Mouse (Mus musculus) megakaryocyte, embryonic 14.5 days (primary cell): ENCODE measurements around the gene Dnaaf3.

Source experiments
- FLI1 ChIP-seq: IDR thresholded peaks from 2 replicates; pipeline ENCODE4 v1.6.1; 2012; ENCODE audit warnings: low read length, inconsistent platforms, mixed read lengths
- GATA1 ChIP-seq: IDR thresholded peaks from 3 replicates; pipeline ENCODE4 v1.6.1; 2012; ENCODE audit warnings: mixed read lengths, low read length, inconsistent platforms, borderline replicate concordance

DNA sequence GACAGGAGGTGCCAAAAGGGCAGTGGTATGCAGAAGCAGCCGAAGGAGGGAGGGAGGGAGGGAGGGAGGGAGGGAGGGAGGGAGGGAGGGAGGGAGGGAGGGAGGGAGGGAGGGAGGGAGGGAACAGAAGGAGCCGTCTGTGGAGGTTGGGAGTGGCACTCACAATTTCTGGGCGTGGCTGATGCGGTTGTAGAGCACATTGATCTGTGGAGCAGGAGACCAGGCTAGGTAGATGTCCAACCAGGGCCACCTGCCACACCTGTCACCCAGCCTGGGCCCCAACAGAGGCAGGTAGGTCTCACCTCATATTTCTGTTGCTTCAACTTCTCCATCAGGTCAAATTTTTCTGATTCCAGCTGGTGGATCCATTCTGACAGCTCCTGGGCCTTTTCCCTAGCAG is 25.0 kb downstream of the Dnaaf3 start:
- no peak for TF ChIP-seq GATA1
- TF ChIP-seq FLI1 = no peak
